Mouse (Mus musculus): ENCODE data around the gene Zcchc14. TPM values are rescaled to one million over a fixed set of nuclear protein-coding genes. Genes with fewer than 3 reads are reported as not detected.
A peak's percentile ranks its signal among the peaks of the same experiment; 100 is the strongest.

The Zcchc14 gene
- polyA plus RNA-seq, 1 experiment from 2014 or later: 10.7 TPM

- no peaks in the 10 kb centered on the region for H3K27me3 ChIP-seq (replicated peaks)
- H3K4me3 ChIP-seq (replicated peaks): no peak overlapping the region
- no peak for ATAC-seq
Measured at GRCm38 (mm10) chr8:121643384-121643783, 9.3 kb downstream of the Zcchc14 start.

GRCm38 (mm10) chr8:121642804-121643203 is 9.9 kb downstream of the Zcchc14 start:
- 77% methylated on average over 3 of the region's 3 CpGs for WGBS
- no peaks in the 10 kb centered on the region for H3K9me3 ChIP-seq
- H3K9ac ChIP-seq: no peak overlapping the region; the same call in 1 of the 2 replicates
- no peaks in the 10 kb centered on the region for H3K27me3 ChIP-seq (replicated peaks)
- no peak overlapping the region for H3K27ac ChIP-seq
- no peak overlapping the region for H3K4me3 ChIP-seq (replicated peaks)
- peaks cover 12% of the 10 kb centered on the region for H3K4me1 ChIP-seq (replicated peaks)
- no peak for ATAC-seq
- H3K36me3 ChIP-seq: no peaks in the 10 kb centered on the region
- H3K4me2 ChIP-seq (replicated peaks): no peak overlapping the region

More at GRCm38 (mm10) chr8:121643384-121643783, 9.3 kb downstream of the Zcchc14 start:
- no peak overlapping the region for H3K9ac ChIP-seq
- no peak overlapping the region for H3K27ac ChIP-seq
- no peaks in the 10 kb centered on the region for H3K9me3 ChIP-seq
- H3K4me2 ChIP-seq (replicated peaks): no peak overlapping the region
- H3K4me1 ChIP-seq (replicated peaks): peaks cover 18% of the 10 kb centered on the region
- H3K36me3 ChIP-seq: no peaks in the 10 kb centered on the region
- 74% methylated on average over 11 of the region's 11 CpGs for WGBS

GRCm38 (mm10) chr8:121636180-121636579 is 16.5 kb downstream of the Zcchc14 start:
- no peak for ATAC-seq
- Histone ChIP-seq H3K4me1 (replicated peaks) (peaks cover 26% of the 10 kb centered on the region), H3K4me3 (replicated peaks) (no peak overlapping the region), H3K36me3 (no peaks in the 10 kb centered on the region), H3K9ac (no peak overlapping the region), H3K9me3 (no peaks in the 10 kb centered on the region), H3K27ac (0 out of 2 replicates have a peak overlapping the region, but pooled peaks have one; percentile 15), H3K27me3 (replicated peaks) (no peaks in the 10 kb centered on the region), H3K4me2 (replicated peaks) (no peak overlapping the region)
- 80% methylated on average over 8 of the region's 8 CpGs for WGBS

GRCm38 (mm10) chr8:121635534-121635933 is 17.2 kb downstream of the Zcchc14 start:
- Histone ChIP-seq H3K4me1 (replicated peaks) (peaks cover 26% of the 10 kb centered on the region), H3K27ac (no peak overlapping the region), H3K4me2 (replicated peaks) (no peak overlapping the region), H3K27me3 (replicated peaks) (no peaks in the 10 kb centered on the region), H3K9ac (no peak overlapping the region), H3K4me3 (replicated peaks) (no peak overlapping the region), H3K9me3 (no peaks in the 10 kb centered on the region), H3K36me3 (no peaks in the 10 kb centered on the region)
- WGBS: 55% methylated on average over 6 of the region's 6 CpGs
- no peak for ATAC-seq

- H3K27me3 ChIP-seq (replicated peaks): no peaks in the 10 kb centered on the region
- no peak overlapping the region for H3K4me3 ChIP-seq (replicated peaks)
- ATAC-seq: no peak
- H3K9me3 ChIP-seq: no peaks in the 10 kb centered on the region
- 77% methylated on average over 5 of the region's 5 CpGs for WGBS
- H3K4me1 ChIP-seq (replicated peaks): peaks cover 26% of the 10 kb centered on the region
- peaks cover 8% of the 10 kb centered on the region for H3K36me3 ChIP-seq
- H3K27ac ChIP-seq: 0 out of 2 replicates have a peak overlapping the region, but pooled peaks have one; percentile 13
- no peak overlapping the region for H3K9ac ChIP-seq
- H3K4me2 ChIP-seq (replicated peaks): no peak overlapping the region
Measured at GRCm38 (mm10) chr8:121632401-121632800, 20.3 kb downstream of the Zcchc14 start.

- 0 out of 2 replicates have a peak overlapping the region, but pooled peaks have one; percentile 13 for H3K27ac ChIP-seq
- no peak overlapping the region for H3K4me2 ChIP-seq (replicated peaks)
- no peak overlapping the region for H3K4me3 ChIP-seq (replicated peaks)
- H3K9me3 ChIP-seq: no peaks in the 10 kb centered on the region
- no peak overlapping the region for H3K9ac ChIP-seq
- H3K27me3 ChIP-seq (replicated peaks): no peaks in the 10 kb centered on the region
- peaks cover 8% of the 10 kb centered on the region for H3K36me3 ChIP-seq
- H3K4me1 ChIP-seq (replicated peaks): peaks cover 22% of the 10 kb centered on the region
- WGBS: 34% methylated on average over 7 of the region's 7 CpGs
- ATAC-seq: no peak; the same call in 1 of the 2 replicates
Measured at GRCm38 (mm10) chr8:121631645-121632071, 21.0 kb downstream of the Zcchc14 start.

GRCm38 (mm10) chr8:121628681-121629080 is 24.0 kb downstream of the Zcchc14 start:
- peaks cover 15% of the 10 kb centered on the region for H3K4me1 ChIP-seq (replicated peaks)
- 66% methylated on average over 4 of the region's 4 CpGs for WGBS
- H3K36me3 ChIP-seq: peaks cover 8% of the 10 kb centered on the region
- H3K9ac ChIP-seq: no peak overlapping the region
- H3K4me2 ChIP-seq (replicated peaks): no peak overlapping the region
- no peak overlapping the region for H3K27ac ChIP-seq
- no peaks in the 10 kb centered on the region for H3K9me3 ChIP-seq
- no peaks in the 10 kb centered on the region for H3K27me3 ChIP-seq (replicated peaks)
- no peak overlapping the region for H3K4me3 ChIP-seq (replicated peaks)
- ATAC-seq: no peak

GRCm38 (mm10) chr8:121623043-121623442 is 29.7 kb downstream of the Zcchc14 start:
- no peak overlapping the region for H3K9ac ChIP-seq

GRCm38 (mm10) chr8:121621879-121622278 is 30.8 kb downstream of the Zcchc14 start:
- ATAC-seq: no peak
- Histone ChIP-seq H3K4me1 (replicated peaks) (peaks cover 27% of the 10 kb centered on the region), H3K27ac (no peak overlapping the region), H3K9me3 (no peaks in the 10 kb centered on the region), H3K4me2 (replicated peaks) (no peak overlapping the region), H3K4me3 (replicated peaks) (no peak overlapping the region), H3K9ac (no peak overlapping the region), H3K27me3 (replicated peaks) (no peaks in the 10 kb centered on the region), H3K36me3 (0 out of 2 replicates have a peak, but pooled peaks cover 5% of the 10 kb centered on the region)
- 63% methylated on average over 1 of the region's 1 CpGs for WGBS

More at GRCm38 (mm10) chr8:121623043-121623442, 29.7 kb downstream of the Zcchc14 start:
- Histone ChIP-seq H3K27me3 (replicated peaks) (no peaks in the 10 kb centered on the region), H3K4me2 (replicated peaks) (no peak overlapping the region), H3K36me3 (peaks cover 5% of the 10 kb centered on the region), H3K4me3 (replicated peaks) (no peak overlapping the region), H3K4me1 (replicated peaks) (peaks cover 27% of the 10 kb centered on the region), H3K9me3 (no peaks in the 10 kb centered on the region), H3K27ac (no peak overlapping the region)
- no peak for ATAC-seq
- 83% methylated on average over 8 of the region's 8 CpGs for WGBS

GRCm38 (mm10) chr8:121620801-121621516 is 31.7 kb downstream of the Zcchc14 start:
- no peak overlapping the region for H3K4me3 ChIP-seq (replicated peaks)
- no peak overlapping the region; the same call in 1 of the 2 replicates for H3K27ac ChIP-seq
- H3K9me3 ChIP-seq: no peaks in the 10 kb centered on the region
- ATAC-seq: 0 out of 2 replicates have a peak, but pooled peaks have one; percentile 28
- peaks cover 27% of the 10 kb centered on the region for H3K4me1 ChIP-seq (replicated peaks)
- 77% methylated on average over 12 of the region's 12 CpGs for WGBS
- no peak overlapping the region for H3K9ac ChIP-seq
- H3K27me3 ChIP-seq (replicated peaks): no peaks in the 10 kb centered on the region
- 0 out of 2 replicates have a peak, but pooled peaks cover 5% of the 10 kb centered on the region for H3K36me3 ChIP-seq
- no peak overlapping the region for H3K4me2 ChIP-seq (replicated peaks)

GRCm38 (mm10) chr8:121619401-121619995 is 33.2 kb downstream of the Zcchc14 start:
- Histone ChIP-seq H3K9me3 (no peaks in the 10 kb centered on the region), H3K36me3 (0 out of 2 replicates have a peak, but pooled peaks cover 5% of the 10 kb centered on the region), H3K9ac (no peak overlapping the region), H3K27ac (peak overlapping the region; percentile 30), H3K4me3 (replicated peaks) (no peak overlapping the region), H3K4me2 (replicated peaks) (no peak overlapping the region), H3K4me1 (replicated peaks) (peaks cover 27% of the 10 kb centered on the region), H3K27me3 (replicated peaks) (no peaks in the 10 kb centered on the region)
- peak; percentile 74 for ATAC-seq
- 42% methylated on average over 7 of the region's 7 CpGs for WGBS

- Histone ChIP-seq H3K27me3 (replicated peaks) (no peaks in the 10 kb centered on the region), H3K36me3 (peaks cover 22% of the 10 kb centered on the region), H3K4me1 (replicated peaks) (no peaks in the 10 kb centered on the region), H3K4me2 (replicated peaks) (no peak overlapping the region), H3K9me3 (no peaks in the 10 kb centered on the region), H3K4me3 (replicated peaks) (no peak overlapping the region), H3K9ac (no peak overlapping the region), H3K27ac (no peak overlapping the region)
- ATAC-seq: no peak
Measured at GRCm38 (mm10) chr8:121613419-121613818, 39.3 kb downstream of the Zcchc14 start.

All from intestine, embryonic 15.5 days (tissue).